Mouse (Mus musculus) c-Kit-positive CD71-positive TER-119-positive erythroid progenitor cells, embryonic 14.5 days (primary cell): Measurements from ENCODE around the gene Poldip3.

Source experiments
- DNase-seq: peaks from one replicate; pipeline ENCODE4 v3.0.0-alpha.2; 2013; ENCODE audit warnings: low spot score

Gene Poldip3

GRCm38 (mm10) chr15:83084022-83084640 is 65.1 kb downstream of the Poldip3 start:
- no peak for DNase-seq

DNA sequence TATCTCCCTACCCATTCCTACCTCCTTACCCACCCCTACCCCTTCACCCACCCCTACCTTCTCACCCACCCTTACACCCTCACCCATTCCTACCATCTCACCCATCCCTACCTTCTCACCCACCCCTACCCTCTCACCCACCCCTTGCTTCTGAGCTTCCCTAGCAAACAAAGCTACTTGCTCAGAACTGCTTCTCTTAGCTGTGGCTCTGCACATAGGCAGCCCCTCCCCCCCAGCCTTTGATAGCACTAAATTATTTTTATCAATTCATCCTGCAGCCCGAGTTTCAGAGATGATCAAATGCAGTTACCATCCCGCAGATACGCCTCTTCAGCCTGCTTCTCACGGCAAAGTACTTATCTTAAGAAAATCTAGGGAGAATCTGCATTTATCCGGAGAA is 65.7 kb downstream of the Poldip3 start:
- DNase-seq, result no peak
